In the genomic region with DNA sequence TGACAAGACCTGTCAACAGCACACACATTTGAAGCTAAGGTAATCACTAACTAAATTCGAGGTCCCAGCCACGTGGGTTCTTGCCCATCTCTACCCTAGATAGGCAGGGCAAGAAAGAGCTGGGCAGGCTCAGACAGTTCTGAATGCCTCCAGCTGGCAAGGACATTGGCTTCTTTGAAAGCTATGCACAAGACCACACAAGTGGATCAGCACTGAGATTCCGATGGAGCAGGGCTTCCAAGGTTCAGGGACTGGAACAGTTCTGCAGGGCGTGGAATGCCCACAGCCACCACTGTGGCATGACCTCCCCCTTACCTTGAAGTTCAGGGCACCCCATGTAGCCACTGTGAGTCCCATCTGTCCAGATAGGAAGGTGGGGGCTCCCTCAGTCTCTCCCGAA, we compare ENCODE assay signal across 28 mouse cellular contexts. TPM values are rescaled to one million over a fixed set of nuclear protein-coding genes. Genes with fewer than 3 reads are reported as not detected.
"Had no signal": no experiment of that assay in that cellular context is flagged by ENCODE, and none has a peak within 500 bp of the region (broad histone marks: within the 10 kb centered on the region; RNA-seq: fewer than 3 reads in every experiment).

No protein-coding gene starts in this region.

- H3K9ac ChIP-seq: heart, embryonic 13.5 days; heart, embryonic 15.5 days; hindbrain, embryonic 12.5 days; hindbrain, embryonic 14.5 days; intestine, embryonic 15.5 days; limb, embryonic 12.5 days; liver, embryonic 13.5 days; liver, embryonic 15.5 days had no signal

- DNase-seq: gastrocnemius, adult 2 months; gastrocnemius, postnatal 10 days; gastrocnemius, postnatal 25 days; heart, adult 2 months; heart, postnatal 14 days; heart, postnatal 4 days; kidney, adult 8-10 months; kidney, postnatal 4 days; liver; liver, embryonic 13.5 days had no signal

- H3K9me3 ChIP-seq: heart, embryonic 13.5 days; heart, embryonic 15.5 days; hindbrain, embryonic 10.5 days; hindbrain, embryonic 12.5 days; intestine, embryonic 15.5 days; limb, embryonic 10.5 days; limb, embryonic 12.5 days; liver, embryonic 13.5 days; liver, embryonic 15.5 days had no signal

- H3K4me2 ChIP-seq: heart, embryonic 11.5 days; heart, embryonic 13.5 days; heart, embryonic 15.5 days; hindbrain, embryonic 12.5 days; hindbrain, embryonic 14.5 days; intestine, embryonic 15.5 days; limb, embryonic 12.5 days; liver, embryonic 11.5 days; liver, embryonic 13.5 days; liver, embryonic 15.5 days had no signal

- H3K4me3 ChIP-seq: gastrocnemius, adult 2 months; heart, adult 2 months; heart, embryonic 13.5 days; heart, embryonic 15.5 days; hindbrain, embryonic 10.5 days; hindbrain, embryonic 12.5 days; intestine, embryonic 15.5 days; layer of hippocampus, adult 2 months; left cerebral cortex, adult 2 months; limb, embryonic 10.5 days; limb, embryonic 12.5 days; liver, embryonic 13.5 days; liver, embryonic 15.5 days had no signal

- H3K36me3 ChIP-seq: heart, embryonic 13.5 days; heart, embryonic 15.5 days; hindbrain, embryonic 10.5 days; hindbrain, embryonic 12.5 days; intestine, embryonic 15.5 days; limb, embryonic 10.5 days; limb, embryonic 12.5 days; liver, embryonic 13.5 days; liver, embryonic 15.5 days had no signal

- H3K27ac ChIP-seq: gastrocnemius, adult 2 months; heart, adult 2 months; heart, embryonic 13.5 days; heart, embryonic 15.5 days; hindbrain, embryonic 10.5 days; hindbrain, embryonic 12.5 days; hindbrain, embryonic 14.5 days; intestine, embryonic 15.5 days; kidney, postnatal 0 days; layer of hippocampus, adult 2 months; left cerebral cortex, adult 2 months; limb, embryonic 10.5 days; limb, embryonic 12.5 days; liver, embryonic 13.5 days; liver, embryonic 15.5 days had no signal

- ATAC-seq: inflammation-experienced regulatory T-cells, adult 6 months; intestine, embryonic 15.5 days; intestine, postnatal 0 days had no signal

RNA-seq across cellular contexts. Expression of gene Slco4a1, which starts 5.5 kb away (rescaled TPM):
- total RNA-seq: gastrocnemius, postnatal 25 days; heart, adult 2 months had no signal
- polyA plus RNA-seq: heart, embryonic 11.5 days; heart, postnatal 0 days had no signal

RNA-seq across cellular contexts. Expression of gene Ntsr1, which starts 49.2 kb away (rescaled TPM):
- total RNA-seq: gastrocnemius, adult 2 months; gastrocnemius, postnatal 25 days; granulocyte monocyte progenitor cell, adult 5-6 weeks; heart, adult 2 months; heart, postnatal 14 days had no signal
- polyA plus RNA-seq: heart, adult 2 months; inflammation-experienced regulatory T-cells, adult 6 months had no signal
